23 mouse cellular contexts compared by ENCODE assay signal in the genomic region with DNA sequence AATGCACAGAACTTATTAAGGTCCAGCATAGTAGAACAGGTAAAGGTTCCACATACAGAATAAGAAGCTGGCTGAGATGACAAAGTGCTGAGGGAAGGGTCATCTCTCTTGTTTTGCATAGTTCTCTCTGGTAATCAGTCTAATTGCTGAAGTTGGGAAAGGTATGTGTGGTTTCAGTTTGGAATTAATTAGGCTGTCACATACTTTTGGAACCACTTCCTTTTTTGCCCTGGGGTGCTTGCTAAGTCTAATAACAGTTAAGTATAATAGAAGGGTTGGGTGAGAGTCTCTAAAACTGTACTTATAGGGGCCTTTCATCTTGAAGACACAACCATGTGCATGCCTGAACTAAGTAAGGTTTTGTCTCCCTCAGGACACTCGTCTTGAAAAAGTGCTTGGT. TPM values are rescaled to one million over a fixed set of nuclear protein-coding genes. Genes with fewer than 3 reads are reported as not detected.
"Had no signal": no experiment of that assay in that cellular context is flagged by ENCODE, and none has a peak within 500 bp of the region (broad histone marks: within the 10 kb centered on the region; RNA-seq: fewer than 3 reads in every experiment).

No protein-coding gene starts in this region.

- H3K36me3 ChIP-seq: stomach, embryonic 15.5 days had no signal

- ATAC-seq: liver, postnatal 0 days; midbrain, embryonic 16.5 days had no signal

- H3K4me3 ChIP-seq: liver, embryonic 15.5 days; midbrain, embryonic 10.5 days; midbrain, embryonic 12.5 days; myocyte; neural tube, embryonic 13.5 days; stomach, embryonic 15.5 days had no signal

- DNase-seq: liver, postnatal 0 days; lung, embryonic 14.5 days; lung, postnatal 10 days; lung, postnatal 4 days; midbrain, embryonic 14.5 days; right cerebral cortex, postnatal 14 days; thymus, adult 2 months; thymus, postnatal 25 days; thymus, postnatal 4 days had no signal

- H3K27ac ChIP-seq: midbrain, embryonic 10.5 days; midbrain, embryonic 12.5 days; neural tube, embryonic 13.5 days; stomach, embryonic 15.5 days; stomach, postnatal 0 days had no signal

- H3K27me3 ChIP-seq: liver, embryonic 15.5 days; midbrain, embryonic 12.5 days; neural tube, embryonic 13.5 days; stomach, embryonic 15.5 days had no signal

RNA-seq across cellular contexts. Expression of a gene that starts 36.4 kb away (rescaled TPM):
- total RNA-seq: megakaryocyte-erythroid progenitor cell, adult 5-6 weeks; neutrophil, adult 5-6 weeks had no signal
- polyA plus RNA-seq: liver, embryonic 15.5 days; liver, postnatal 0 days; lung, embryonic 14.5 days; lung, embryonic 16.5 days; midbrain, embryonic 10.5 days; midbrain, embryonic 12.5 days; midbrain, embryonic 14.5 days; midbrain, embryonic 16.5 days; neural tube, embryonic 11.5 days; neural tube, embryonic 13.5 days; stomach, embryonic 15.5 days; stomach, postnatal 0 days had no signal

RNA-seq across cellular contexts. Expression of a gene that starts 51.0 kb away (rescaled TPM):
- total RNA-seq: neutrophil, adult 5-6 weeks had no signal
- polyA plus RNA-seq: midbrain, embryonic 14.5 days; neural tube, embryonic 13.5 days; spleen, adult 2 months; urinary bladder, adult 2 months had no signal

RNA-seq across cellular contexts. Expression of a gene that starts 59.4 kb away (rescaled TPM):
- total RNA-seq: neutrophil, adult 5-6 weeks had no signal
- polyA plus RNA-seq: liver, embryonic 15.5 days; liver, postnatal 0 days; lung, embryonic 14.5 days; lung, embryonic 16.5 days; midbrain, embryonic 10.5 days; midbrain, embryonic 12.5 days; midbrain, embryonic 14.5 days; myocyte; neural tube, embryonic 11.5 days; neural tube, embryonic 13.5 days; spleen, adult 2 months; stomach, postnatal 0 days; thymus, adult 2 months; urinary bladder, adult 2 months had no signal
